Mouse (Mus musculus): ENCODE measurements around the gene Dgka. TPM values are rescaled to one million over a fixed set of nuclear protein-coding genes. Genes with fewer than 3 reads are reported as not detected.

Gene Dgka
- polyA plus RNA-seq, 1 experiment from 2014 or later = 6.2 TPM

DNA sequence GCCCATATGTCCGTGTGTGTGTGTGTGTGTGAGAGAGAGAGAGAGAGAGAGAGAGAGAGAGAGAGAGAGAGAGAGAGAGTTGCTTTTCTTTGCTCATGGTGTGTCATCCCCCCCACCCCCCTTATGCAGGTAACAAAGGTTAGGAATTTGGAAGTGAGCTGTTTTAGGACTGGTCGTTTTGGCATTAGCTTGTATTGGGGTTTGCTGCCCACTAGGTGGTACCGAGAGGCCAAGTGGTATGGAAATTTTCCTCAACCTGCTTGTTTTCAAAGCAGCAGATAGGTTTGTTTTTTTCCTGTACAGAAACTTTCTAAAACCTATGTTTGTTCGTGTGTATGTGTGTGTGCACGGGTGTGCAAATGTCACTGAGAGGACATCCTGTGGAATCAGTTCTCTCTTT, 29.0 kb upstream of the Dgka start:
- ATAC-seq (ENCODE audit: insufficient read depth, low FRiP score, low TSS enrichment) = no peak
- Histone ChIP-seq H3K9me3 (ENCODE audit: control insufficient read depth, low read length) (no peaks in the 10 kb centered on the region), H3K27ac (ENCODE audit: low read depth, low read length) (no peak overlapping the region), H3K9ac (ENCODE audit: low read length) (no peak overlapping the region), H3K4me2 (ENCODE audit: low read depth) (no peak overlapping the region), H3K4me3 (ENCODE audit: low read depth, low read length) (no peak overlapping the region), H3K36me3 (ENCODE audit: control insufficient read depth, insufficient read depth, low read length) (no peaks in the 10 kb centered on the region), H3K4me1 (ENCODE audit: control insufficient read depth, insufficient read depth, low read length) (no peaks in the 10 kb centered on the region), H3K27me3 (ENCODE audit: control insufficient read depth, insufficient read depth, low read length) (no peaks in the 10 kb centered on the region)
- WGBS = 34% methylated on average over 5 of the region's 5 CpGs
- DNase-seq (ENCODE audit: low spot score) = no peak

DNA sequence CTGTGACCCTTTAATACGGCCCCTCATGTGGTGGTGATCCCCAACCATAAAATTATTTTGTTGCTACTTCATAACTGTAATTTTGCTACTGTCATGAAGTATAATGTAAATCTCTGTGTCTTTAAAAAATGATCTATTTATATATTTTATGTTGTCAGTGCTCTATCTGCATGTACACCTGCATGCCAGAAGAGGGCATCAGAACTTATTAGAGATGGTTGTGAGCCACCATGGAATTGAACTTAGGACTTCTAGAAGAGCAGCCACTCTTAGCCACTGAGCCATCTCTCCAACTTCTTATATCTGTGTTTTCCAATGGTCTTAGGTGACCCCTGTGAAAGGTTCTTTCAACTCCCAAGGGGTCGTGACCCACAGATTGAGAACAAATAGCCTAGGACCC, 28.2 kb upstream of the Dgka start:
- no peaks in the 10 kb centered on the region for H3K36me3 ChIP-seq (ENCODE audit: control insufficient read depth, insufficient read depth, low read length)
- H3K4me1 ChIP-seq (ENCODE audit: control insufficient read depth, insufficient read depth, low read length) = no peaks in the 10 kb centered on the region
- H3K27ac ChIP-seq (ENCODE audit: low read depth, low read length) = no peak overlapping the region
- 88% methylated on average over 2 of the region's 2 CpGs for WGBS
- ATAC-seq (ENCODE audit: insufficient read depth, low FRiP score, low TSS enrichment) (no peak), DNase-seq (ENCODE audit: low spot score) (no peak)
- H3K9me3 ChIP-seq (ENCODE audit: control insufficient read depth, low read length) = no peaks in the 10 kb centered on the region
- no peak overlapping the region for H3K9ac ChIP-seq (ENCODE audit: low read length)
- H3K27me3 ChIP-seq (ENCODE audit: control insufficient read depth, insufficient read depth, low read length) = no peaks in the 10 kb centered on the region
- no peak overlapping the region for H3K4me3 ChIP-seq (ENCODE audit: low read depth, low read length)
- no peak overlapping the region for H3K4me2 ChIP-seq (ENCODE audit: low read depth)

DNA sequence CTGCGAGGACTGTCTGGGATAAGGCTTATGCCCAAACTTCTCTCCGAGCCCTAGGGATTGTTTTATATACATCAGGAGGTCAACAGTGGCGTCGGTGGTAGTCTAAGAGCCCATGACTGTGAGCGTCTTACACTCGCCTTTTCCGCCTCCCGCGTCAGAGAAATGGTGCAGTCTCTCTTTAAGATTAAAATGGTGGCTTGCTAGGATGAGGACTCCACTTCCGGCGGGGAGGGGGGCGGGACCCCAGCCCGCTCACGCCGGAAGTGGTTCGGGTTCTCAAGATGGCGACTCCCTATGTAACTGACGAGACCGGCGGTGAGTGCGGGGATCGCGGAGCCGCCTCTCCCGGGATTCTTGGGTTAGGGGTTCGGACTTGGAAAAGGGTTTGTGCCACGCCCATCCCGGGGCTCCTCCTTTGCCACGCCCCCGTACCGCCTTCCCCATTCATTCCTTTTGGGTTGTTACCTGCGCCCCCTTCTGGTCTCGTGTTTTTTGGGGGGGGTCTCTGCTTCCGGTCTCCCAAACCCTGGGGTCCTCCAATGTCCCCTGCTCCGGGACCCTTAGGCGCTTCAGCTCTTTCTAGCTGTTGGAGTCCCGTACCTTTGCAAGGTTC, 3.7 kb upstream of the Dgka start:
- ATAC-seq (ENCODE audit: insufficient read depth, low FRiP score, low TSS enrichment) = peak; percentile 93
- under 1% methylated on average over 37 of the region's 37 CpGs for WGBS

DNA sequence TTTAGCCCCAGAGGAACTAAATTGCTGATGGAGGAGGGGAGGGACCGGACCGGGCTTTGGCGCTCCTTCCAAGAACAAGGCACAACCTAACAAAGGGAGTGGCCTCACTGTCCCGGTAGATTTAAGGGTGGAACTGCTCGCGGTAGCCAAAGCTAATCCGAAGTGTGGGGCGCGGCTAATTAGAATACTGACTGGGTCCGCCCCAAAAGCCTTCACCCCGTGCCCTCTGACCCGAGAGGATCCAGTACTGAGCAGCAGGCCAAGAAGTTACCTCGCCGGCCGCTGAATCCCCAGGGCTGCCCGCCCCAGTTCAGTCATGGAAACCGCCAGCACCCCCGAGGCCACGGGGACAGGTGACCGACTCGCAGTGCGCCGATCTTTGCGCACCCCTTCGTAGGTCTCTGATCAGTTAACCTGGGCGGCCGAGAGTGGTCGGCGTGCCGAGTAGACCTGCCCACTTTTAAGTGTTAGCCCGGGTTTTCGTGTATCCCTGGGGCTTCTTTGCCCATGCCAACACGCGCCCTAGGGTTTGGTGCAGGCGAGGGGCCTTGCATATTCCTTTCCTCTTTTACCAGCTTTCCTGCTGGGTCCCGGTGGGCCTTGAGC, 3.1 kb upstream of the Dgka start, which contains the start of gene Pym1:
Gene Pym1, plus strand, starts transcription at position 244 of the 606 bp plus-strand sequence.
- Histone ChIP-seq H3K4me2 (ENCODE audit: low read depth) (peak within 1 kb of the TSS; percentile 84), H3K27ac (ENCODE audit: low read depth, low read length) (peak within 1 kb of the TSS; percentile 86), H3K9ac (ENCODE audit: low read length) (peak within 1 kb of the TSS; percentile 78), H3K36me3 (ENCODE audit: control insufficient read depth, insufficient read depth, low read length) (no peaks in the 10 kb centered on the region), H3K27me3 (ENCODE audit: control insufficient read depth, insufficient read depth, low read length) (peaks cover 17% of the 10 kb centered on the region), H3K4me3 (ENCODE audit: low read depth, low read length) (peak within 1 kb of the TSS; percentile 72), H3K4me1 (ENCODE audit: control insufficient read depth, insufficient read depth, low read length) (peaks cover 12% of the 10 kb centered on the region), H3K9me3 (ENCODE audit: control insufficient read depth, low read length) (no peaks in the 10 kb centered on the region)
- peak; percentile 59 for DNase-seq (ENCODE audit: low spot score)
- peak; percentile 54 for ATAC-seq (ENCODE audit: insufficient read depth, low FRiP score, low TSS enrichment)
- under 1% methylated on average over 36 of the region's 36 CpGs for WGBS

More for the DNA sequence above, 3.7 kb upstream of the Dgka start:
- H3K4me3 ChIP-seq (ENCODE audit: low read depth, low read length) = peak overlapping the region; percentile 72
- H3K9me3 ChIP-seq (ENCODE audit: control insufficient read depth, low read length) = no peaks in the 10 kb centered on the region
- DNase-seq (ENCODE audit: low spot score) = peak; percentile 95
- no peaks in the 10 kb centered on the region for H3K36me3 ChIP-seq (ENCODE audit: control insufficient read depth, insufficient read depth, low read length)
- H3K4me2 ChIP-seq (ENCODE audit: low read depth) = peak overlapping the region; percentile 84
- peaks cover 11% of the 10 kb centered on the region for H3K27me3 ChIP-seq (ENCODE audit: control insufficient read depth, insufficient read depth, low read length)
- peak overlapping the region; percentile 86 for H3K27ac ChIP-seq (ENCODE audit: low read depth, low read length)
- H3K9ac ChIP-seq (ENCODE audit: low read length) = peak overlapping the region; percentile 78
- H3K4me1 ChIP-seq (ENCODE audit: control insufficient read depth, insufficient read depth, low read length) = peaks cover 12% of the 10 kb centered on the region

DNA sequence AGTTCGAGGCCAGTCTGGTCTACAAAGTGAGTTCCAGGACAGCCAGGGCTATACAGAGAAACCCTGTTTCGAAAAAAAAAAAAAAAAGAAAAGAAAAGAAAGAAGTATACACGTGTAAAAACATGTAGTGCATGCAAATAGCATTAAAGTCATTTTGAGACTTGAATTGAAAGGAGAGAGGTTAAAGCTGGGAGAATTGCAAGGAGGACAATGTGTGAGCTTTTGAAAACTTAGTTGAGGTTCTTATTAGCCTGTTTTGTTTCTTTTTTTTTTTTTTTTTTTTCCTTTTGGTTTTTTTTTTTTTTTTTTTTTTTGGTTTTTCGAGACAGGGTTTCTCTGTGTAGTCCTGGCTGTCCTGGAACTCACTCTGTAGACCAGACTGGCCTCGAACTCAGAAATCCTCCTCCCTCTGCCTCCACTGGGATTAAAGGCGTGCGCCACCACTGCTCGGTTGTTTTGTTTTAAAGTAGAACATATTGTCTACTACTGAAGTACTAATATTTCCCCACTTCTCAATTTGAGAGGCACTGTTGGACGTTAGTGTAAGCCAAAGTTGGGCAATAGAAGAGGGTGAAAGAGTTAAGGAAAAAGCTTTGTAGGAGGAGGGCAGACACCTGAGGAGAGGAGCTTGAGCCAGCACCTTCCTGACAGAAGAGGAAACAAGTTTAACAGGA, 2.5 kb upstream of the Dgka start:
- Histone ChIP-seq H3K4me1 (ENCODE audit: control insufficient read depth, insufficient read depth, low read length) (peaks cover 12% of the 10 kb centered on the region), H3K36me3 (ENCODE audit: control insufficient read depth, insufficient read depth, low read length) (no peaks in the 10 kb centered on the region), H3K4me3 (ENCODE audit: low read depth, low read length) (peak overlapping the region; percentile 72), H3K27ac (ENCODE audit: low read depth, low read length) (peak overlapping the region; percentile 86; the same call in 1 of the 2 replicates), H3K9ac (ENCODE audit: low read length) (peak overlapping the region; percentile 78), H3K9me3 (ENCODE audit: control insufficient read depth, low read length) (no peaks in the 10 kb centered on the region), H3K27me3 (ENCODE audit: control insufficient read depth, insufficient read depth, low read length) (peaks cover 21% of the 10 kb centered on the region), H3K4me2 (ENCODE audit: low read depth) (peak overlapping the region; percentile 62)
- WGBS = 53% methylated on average over 8 of the region's 9 CpGs
- ATAC-seq (ENCODE audit: insufficient read depth, low FRiP score, low TSS enrichment) (no peak), DNase-seq (ENCODE audit: low spot score) (peak; percentile 19)

DNA sequence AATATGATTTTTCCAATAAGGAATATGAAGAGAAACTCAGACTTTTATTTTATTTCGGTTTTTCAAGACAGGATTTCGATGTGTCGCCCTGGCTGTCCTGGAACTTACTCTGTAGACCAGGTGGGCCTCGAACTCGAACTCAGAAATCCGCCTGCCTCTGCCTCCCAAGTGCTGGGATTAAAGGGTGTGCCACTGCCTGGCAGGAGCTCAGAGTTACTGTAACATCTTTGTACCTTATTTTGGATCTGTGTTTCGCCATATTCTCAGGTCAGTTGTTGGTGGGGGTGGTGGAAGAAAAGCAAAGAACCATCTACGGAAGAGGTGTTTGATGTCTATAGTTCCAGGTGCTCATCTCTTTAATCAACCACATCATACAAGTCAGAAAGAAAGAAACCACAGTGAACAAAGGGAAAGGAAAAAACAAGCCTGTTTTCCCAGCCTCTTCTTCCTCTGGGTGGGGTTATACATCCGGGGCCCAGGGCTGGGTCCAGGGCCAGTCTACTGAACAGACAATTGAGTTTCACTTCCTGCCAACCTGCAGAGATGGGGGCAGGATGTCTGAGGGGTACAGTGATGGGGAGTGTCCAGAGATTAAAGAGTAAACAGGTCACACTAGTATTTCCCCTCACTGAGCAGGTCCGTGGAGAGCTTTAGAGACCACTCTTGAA, 1.4 kb upstream of the Dgka start:
- H3K27me3 ChIP-seq (ENCODE audit: control insufficient read depth, insufficient read depth, low read length) = peaks cover 23% of the 10 kb centered on the region
- H3K36me3 ChIP-seq (ENCODE audit: control insufficient read depth, insufficient read depth, low read length) = no peaks in the 10 kb centered on the region
- no peak overlapping the region for H3K27ac ChIP-seq (ENCODE audit: low read depth, low read length)
- no peak overlapping the region for H3K4me3 ChIP-seq (ENCODE audit: low read depth, low read length)
- H3K4me1 ChIP-seq (ENCODE audit: control insufficient read depth, insufficient read depth, low read length) = peaks cover 12% of the 10 kb centered on the region
- no peak overlapping the region for H3K4me2 ChIP-seq (ENCODE audit: low read depth)
- DNase-seq (ENCODE audit: low spot score) (no peak), ATAC-seq (ENCODE audit: insufficient read depth, low FRiP score, low TSS enrichment) (no peak)
- H3K9me3 ChIP-seq (ENCODE audit: control insufficient read depth, low read length) = no peaks in the 10 kb centered on the region
- no peak overlapping the region for H3K9ac ChIP-seq (ENCODE audit: low read length)
- WGBS = 95% methylated on average over 10 of the region's 10 CpGs

DNA sequence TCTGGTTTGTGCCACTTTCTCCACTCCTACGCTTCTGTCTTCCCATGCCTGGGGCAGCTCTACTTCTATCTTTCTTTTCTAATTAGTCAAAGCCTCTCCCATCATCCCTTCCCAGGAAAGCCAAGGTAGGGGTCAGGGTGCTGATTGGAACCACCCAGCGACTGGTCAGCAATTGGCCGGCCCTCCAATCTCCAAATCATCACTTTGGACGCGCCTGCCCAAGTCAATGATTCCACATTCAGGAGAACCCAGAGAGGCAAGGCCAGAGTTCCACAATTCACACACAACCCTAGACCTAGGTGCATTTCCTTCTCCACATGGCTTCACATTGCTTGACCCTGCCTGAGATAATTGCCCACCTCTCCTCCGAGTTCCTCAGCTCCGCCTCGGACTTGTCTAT, 444 bp downstream of the Dgka start:
- H3K4me3 ChIP-seq (ENCODE audit: low read depth, low read length) = peak overlapping the region; percentile 55
- H3K27me3 ChIP-seq (ENCODE audit: control insufficient read depth, insufficient read depth, low read length) = peaks cover 23% of the 10 kb centered on the region
- H3K4me1 ChIP-seq (ENCODE audit: control insufficient read depth, insufficient read depth, low read length) = peaks cover 7% of the 10 kb centered on the region; the same call in 1 of the 2 replicates
- H3K27ac ChIP-seq (ENCODE audit: low read depth, low read length) = no peak overlapping the region
- H3K4me2 ChIP-seq (ENCODE audit: low read depth) = peak overlapping the region; percentile 95
- ATAC-seq (ENCODE audit: insufficient read depth, low FRiP score, low TSS enrichment) (no peak), DNase-seq (ENCODE audit: low spot score) (peak; percentile 14)
- 15% methylated on average over 8 of the region's 8 CpGs for WGBS
- H3K9ac ChIP-seq (ENCODE audit: low read length) = peak overlapping the region; percentile 72
- H3K36me3 ChIP-seq (ENCODE audit: control insufficient read depth, insufficient read depth, low read length) = no peaks in the 10 kb centered on the region
- no peaks in the 10 kb centered on the region for H3K9me3 ChIP-seq (ENCODE audit: control insufficient read depth, low read length)

DNA sequence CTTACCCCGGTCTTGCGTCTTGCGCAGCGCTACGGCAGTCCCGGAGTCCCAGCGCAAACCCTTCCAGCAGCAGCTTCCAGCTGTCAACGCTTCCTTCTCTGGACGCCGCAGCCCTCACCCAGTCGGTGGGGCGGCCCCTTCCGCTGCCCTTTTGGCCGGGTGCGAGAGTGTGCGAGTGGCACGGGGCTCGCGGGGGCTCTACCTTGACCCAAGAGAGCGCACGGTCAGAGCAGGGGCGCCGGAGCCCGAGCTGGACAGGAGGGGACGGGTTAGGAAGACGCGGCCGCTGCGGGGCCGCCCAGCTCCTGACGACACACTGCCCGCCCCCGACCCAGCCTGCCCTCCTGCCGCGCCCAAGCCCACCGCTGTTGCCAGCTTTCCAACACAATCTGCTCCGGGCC, 864 bp downstream of the Dgka start:
- peak; percentile 54 for DNase-seq (ENCODE audit: low spot score)
- Histone ChIP-seq H3K36me3 (ENCODE audit: control insufficient read depth, insufficient read depth, low read length) (no peaks in the 10 kb centered on the region), H3K4me3 (ENCODE audit: low read depth, low read length) (peak overlapping the region; percentile 55), H3K4me2 (ENCODE audit: low read depth) (peak overlapping the region; percentile 95), H3K9me3 (ENCODE audit: control insufficient read depth, low read length) (no peaks in the 10 kb centered on the region), H3K27me3 (ENCODE audit: control insufficient read depth, insufficient read depth, low read length) (peaks cover 23% of the 10 kb centered on the region), H3K9ac (ENCODE audit: low read length) (peak overlapping the region; percentile 72), H3K4me1 (ENCODE audit: control insufficient read depth, insufficient read depth, low read length) (peaks cover 3% of the 10 kb centered on the region; the same call in 1 of the 2 replicates), H3K27ac (ENCODE audit: low read depth, low read length) (no peak overlapping the region)
- no peak for ATAC-seq (ENCODE audit: insufficient read depth, low FRiP score, low TSS enrichment)
- under 1% methylated on average over 35 of the region's 37 CpGs for WGBS
